Mouse (Mus musculus): ENCODE results near the gene Twf1. TPM values are rescaled to one million over a fixed set of nuclear protein-coding genes. Genes with fewer than 3 reads are reported as not detected.

The Twf1 gene
- 10 to 100 TPM; 37.3 to 39.8 TPM for total RNA-seq (2021)

GRCm38 (mm10) chr15:94589219-94590075 lies at the start of gene Twf1:
Gene Twf1, minus strand, starts transcription at chr15:94589889.
- peak; percentile 97 for DNase-seq (ENCODE audit: low spot score in 2 of 2)
- intact Hi-C loops (cut with DNase I) = no loop called here

GRCm38 (mm10) chr15:94639126-94639525 lies 49.4 kb upstream of the Twf1 start:
- DNase-seq (ENCODE audit: low spot score in 2 of 2) = no peak
- intact Hi-C loops (cut with DNase I) = no loop called here

DNA sequence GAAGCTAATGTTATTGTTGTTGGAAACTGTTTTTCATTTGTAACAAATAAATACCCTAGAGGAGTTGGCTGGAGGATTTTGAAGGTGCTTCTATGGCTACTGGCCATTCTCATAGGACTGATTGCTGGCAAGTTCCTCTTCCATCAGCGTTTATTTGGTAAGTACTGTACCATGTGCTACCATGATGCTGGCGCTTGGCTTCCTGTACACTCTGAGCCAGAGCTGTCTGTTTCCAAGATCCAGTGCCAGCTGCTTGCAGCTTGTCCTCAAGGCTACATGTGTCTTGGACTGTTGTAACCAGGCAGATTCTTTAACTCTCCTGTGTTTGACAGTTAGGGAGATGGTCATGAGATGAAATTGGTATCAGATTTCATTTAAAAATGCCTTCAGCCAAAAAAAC lies 48.5 kb upstream of the Twf1 start:
- no peak for DNase-seq (ENCODE audit: low spot score in 2 of 2)
- intact Hi-C loops (cut with DNase I) = no loop called here

- no peak for DNase-seq (ENCODE audit: low spot score in 2 of 2)
- intact Hi-C loops (cut with DNase I) = no loop called here
These were observed 44.8 kb upstream of the Twf1 start for GRCm38 (mm10) chr15:94634524-94634923.

DNA sequence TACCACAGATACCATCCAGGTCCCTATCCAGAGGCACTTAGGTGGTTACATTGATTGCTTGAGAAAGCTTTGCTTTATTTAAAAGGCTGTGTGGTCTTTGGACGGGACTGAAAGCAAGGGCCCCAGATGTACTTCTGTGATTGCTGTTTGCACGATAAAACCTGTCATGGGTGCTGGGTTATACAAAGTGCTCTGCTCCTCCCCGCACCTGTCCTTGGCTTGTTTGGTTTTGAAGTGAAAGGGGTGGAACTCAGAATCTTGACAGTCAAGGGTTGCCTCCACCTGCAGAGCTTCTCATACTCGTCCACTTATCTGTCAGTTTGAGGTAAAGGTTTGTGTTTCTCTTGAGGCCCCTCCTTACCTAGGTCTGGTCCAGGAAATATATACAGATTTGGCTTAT lies 40.9 kb upstream of the Twf1 start:
- no peak for DNase-seq (ENCODE audit: low spot score in 2 of 2)
- intact Hi-C loops (cut with DNase I) = no loop called here

DNA sequence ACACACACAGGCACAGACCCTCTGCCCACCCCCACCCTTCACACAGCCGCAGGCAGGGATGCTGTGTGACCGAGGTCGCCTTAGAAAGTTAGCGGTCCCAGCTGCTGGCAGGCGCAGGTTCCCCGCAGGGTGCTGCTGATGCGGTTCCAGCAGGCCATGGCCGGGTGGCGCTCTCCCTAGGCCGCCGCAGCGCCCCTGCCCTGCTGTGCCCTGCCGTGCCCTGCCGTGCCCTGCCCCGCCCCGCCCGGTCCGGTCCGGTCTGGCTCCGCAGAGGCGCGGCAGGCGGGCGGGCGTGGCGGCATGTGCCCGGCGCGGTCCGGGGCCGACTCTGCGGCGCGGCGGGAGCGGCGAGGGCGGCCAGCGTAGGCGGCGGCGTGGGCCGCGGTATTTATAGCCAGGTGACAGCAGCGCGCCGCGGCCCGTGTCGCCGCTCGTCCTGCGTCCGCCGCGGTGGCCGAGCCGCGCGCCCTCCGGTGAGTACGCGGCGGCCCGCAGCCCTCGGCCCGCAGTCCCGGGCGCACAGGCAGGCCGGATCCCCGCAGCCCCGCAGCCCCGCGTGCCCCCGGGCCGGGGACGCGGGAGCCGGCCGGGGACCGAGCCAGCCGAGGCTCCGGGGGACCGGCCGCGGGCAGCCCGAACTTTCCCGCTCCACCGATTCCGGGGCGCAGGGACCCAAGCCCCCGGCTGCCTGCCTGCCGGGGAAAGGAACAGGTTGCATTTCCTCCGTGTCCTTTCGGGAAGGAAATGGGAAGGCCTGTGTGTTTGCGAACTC lies 39.3 kb upstream of the Twf1 start, which contains the start of gene Tmem117:
Gene Tmem117, plus strand, starts transcription at position 403 of the 772 bp plus-strand sequence.
- intact Hi-C loops (cut with DNase I) = no loop called here
- peak; percentile 22 to 62 for DNase-seq (ENCODE audit: low spot score in 2 of 2)

DNA sequence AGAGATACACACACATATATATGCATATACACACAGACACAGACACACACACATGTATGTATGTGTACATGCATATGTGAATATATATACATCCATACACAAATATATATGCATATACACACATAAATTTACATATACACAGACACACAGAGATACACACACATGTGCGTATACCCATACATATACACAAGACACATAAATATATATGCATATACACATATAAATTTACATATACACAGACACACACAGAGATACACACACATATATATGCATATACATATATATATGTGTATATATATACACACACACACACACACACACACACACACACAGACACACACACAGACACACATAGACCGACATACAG lies 38.8 kb upstream of the Twf1 start:
- DNase-seq (ENCODE audit: low spot score in 2 of 2) = no peak
- intact Hi-C loops (cut with DNase I) = no loop called here

- no peak for DNase-seq (ENCODE audit: low spot score in 2 of 2)
- intact Hi-C loops (cut with DNase I) = no loop called here
These were observed 31.2 kb upstream of the Twf1 start for GRCm38 (mm10) chr15:94620909-94621308.

DNA sequence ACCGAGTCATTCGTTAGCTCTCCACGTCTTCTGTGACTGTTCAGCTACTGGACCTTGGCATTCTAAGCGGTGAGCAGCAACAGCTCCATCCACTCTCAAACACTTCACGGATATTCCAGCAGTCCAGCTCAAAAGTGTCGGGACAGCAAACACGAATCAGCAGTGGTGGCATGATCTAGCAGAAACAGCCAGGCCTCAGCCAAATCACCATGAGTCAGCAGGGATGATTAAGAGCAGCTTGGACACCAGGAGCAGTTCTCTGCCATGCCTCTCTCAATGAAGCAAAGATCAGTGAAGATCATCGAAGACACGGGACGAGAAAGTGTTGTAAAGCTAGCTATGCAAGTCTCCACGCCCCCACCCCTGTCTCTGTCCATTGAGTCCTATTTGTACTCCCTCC lies 26.3 kb upstream of the Twf1 start:
- no peak for DNase-seq (ENCODE audit: low spot score in 2 of 2)
- intact Hi-C loops (cut with DNase I) = no loop called here

- intact Hi-C loops (cut with DNase I) = no loop called here
- DNase-seq (ENCODE audit: low spot score in 2 of 2) = peak; percentile 18 to 22
These were observed 18.1 kb upstream of the Twf1 start for GRCm38 (mm10) chr15:94607768-94608167.

DNA sequence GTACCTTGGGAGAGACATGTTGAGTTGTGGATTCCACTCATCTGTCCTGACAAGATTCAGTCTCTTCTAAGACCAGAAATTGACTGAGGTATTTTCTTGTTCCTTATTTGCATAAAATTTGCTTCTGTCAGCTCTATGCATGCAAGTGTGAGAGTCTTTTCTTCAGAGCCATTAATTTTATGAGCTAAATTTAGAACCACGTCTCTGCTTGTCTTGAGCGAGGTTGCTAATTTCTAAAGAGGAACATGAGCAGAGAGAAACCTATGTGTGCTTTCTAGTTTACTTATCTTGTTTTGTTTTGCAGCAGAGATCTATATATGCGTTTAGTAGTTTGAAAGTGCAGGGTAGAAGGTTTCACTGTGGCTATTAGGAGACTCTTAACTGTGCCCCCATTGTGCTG lies 12.8 kb upstream of the Twf1 start:
- DNase-seq (ENCODE audit: low spot score in 2 of 2) = no peak
- intact Hi-C loops (cut with DNase I) = loop anchor here (5.0 kb wide), 1 partner anchor 45 kb away; no protein-coding TSS in a partner anchor

DNA sequence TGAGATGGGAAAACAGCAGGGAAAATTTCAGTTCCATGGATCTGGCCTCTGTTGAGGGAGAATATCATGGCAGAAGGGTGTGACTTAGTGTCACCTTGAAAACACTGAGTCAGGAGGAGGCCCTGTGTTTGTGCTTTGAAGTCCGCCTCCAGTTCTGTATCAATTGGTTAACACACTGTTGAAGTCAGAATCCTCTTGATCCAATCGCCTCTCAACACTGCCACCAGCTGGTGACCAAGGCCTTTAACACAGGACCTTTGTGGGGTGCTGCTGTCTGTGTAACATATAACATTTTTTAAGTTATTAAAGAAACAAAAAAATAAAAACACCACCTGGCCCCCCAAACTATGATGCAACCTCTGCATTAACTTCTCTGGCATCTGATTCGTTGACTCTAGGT lies 11.7 kb upstream of the Twf1 start:
- intact Hi-C loops (cut with DNase I) = loop anchor here (5.0 kb wide), 1 partner anchor 44 kb away; no protein-coding TSS in a partner anchor
- no peak for DNase-seq (ENCODE audit: low spot score in 2 of 2)

- no peak for DNase-seq (ENCODE audit: low spot score in 2 of 2)
- intact Hi-C loops (cut with DNase I) = loop anchor here (5.0 kb wide), 1 partner anchor 43 kb away; no protein-coding TSS in a partner anchor
These were observed 10.5 kb upstream of the Twf1 start for GRCm38 (mm10) chr15:94600145-94600707.

DNA sequence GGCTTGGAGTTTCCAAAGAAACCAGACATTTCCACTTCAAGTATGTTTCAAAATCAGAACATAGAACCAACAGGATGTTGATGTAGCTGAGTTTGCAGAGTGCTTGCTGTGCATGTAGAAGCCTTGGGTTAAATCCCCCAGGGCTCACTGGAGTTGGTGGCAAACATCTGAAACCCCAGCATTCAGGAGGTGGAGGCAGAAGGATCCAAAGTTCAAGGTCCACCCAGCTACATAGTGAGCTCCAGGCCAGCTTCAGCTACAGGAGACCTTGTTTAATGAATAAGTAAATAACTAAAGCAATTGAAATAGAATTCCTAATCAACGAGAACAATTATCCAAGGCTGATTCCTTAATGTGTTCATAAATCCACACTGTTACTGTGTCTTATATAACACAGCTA lies 3.9 kb upstream of the Twf1 start:
- DNase-seq (ENCODE audit: low spot score in 2 of 2) = no peak
- intact Hi-C loops (cut with DNase I) = no loop called here

DNA sequence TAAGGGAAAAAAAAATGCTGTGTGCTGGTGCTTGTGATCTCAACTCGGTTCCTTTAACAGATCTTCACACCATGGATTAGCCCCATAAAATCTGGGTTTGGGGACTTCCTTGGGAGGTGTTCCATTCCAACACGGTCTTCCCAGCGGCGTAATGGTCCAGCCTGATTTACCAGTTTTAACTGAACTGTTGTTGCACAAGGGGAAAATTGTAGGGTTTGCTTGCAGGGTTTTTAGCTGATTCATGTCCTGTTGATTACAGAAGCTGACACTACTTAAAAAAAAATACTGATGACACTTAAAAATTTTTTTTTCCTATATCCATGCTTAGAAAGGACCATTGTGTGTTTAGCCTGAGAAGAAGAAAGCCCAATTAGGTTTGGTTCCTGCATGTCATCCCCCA lies 1.7 kb upstream of the Twf1 start:
- intact Hi-C loops (cut with DNase I) = no loop called here
- DNase-seq (ENCODE audit: low spot score in 2 of 2) = no peak

- intact Hi-C loops (cut with DNase I) = no loop called here
- DNase-seq (ENCODE audit: low spot score in 2 of 2) = no peak
These were observed 394 bp upstream of the Twf1 start for GRCm38 (mm10) chr15:94590083-94590482.

GRCm38 (mm10) chr15:94587826-94588715 lies 1.6 kb downstream of the Twf1 start:
- DNase-seq (ENCODE audit: low spot score in 2 of 2) = no peak
- intact Hi-C loops (cut with DNase I) = no loop called here

DNA sequence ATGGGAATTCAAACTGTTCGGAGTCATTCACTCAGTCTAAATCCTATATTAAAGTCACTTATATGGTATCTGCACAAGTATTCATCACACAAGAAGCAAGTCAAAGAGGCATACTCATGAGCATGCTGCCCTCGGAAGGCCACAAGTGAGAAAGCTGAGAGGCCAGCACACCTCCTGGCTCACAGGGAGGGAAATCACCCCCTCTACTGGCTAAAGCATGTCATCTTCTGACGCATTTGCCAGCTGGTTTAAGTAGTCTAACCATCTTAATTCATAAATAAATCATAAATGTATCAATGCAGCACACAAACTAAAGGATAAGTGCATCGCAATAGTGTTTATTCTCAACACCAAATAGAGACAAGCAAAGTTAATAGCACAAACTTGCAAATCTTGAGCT lies 5.0 kb downstream of the Twf1 start:
- no peak for DNase-seq (ENCODE audit: low spot score in 2 of 2)
- intact Hi-C loops (cut with DNase I) = no loop called here

DNA sequence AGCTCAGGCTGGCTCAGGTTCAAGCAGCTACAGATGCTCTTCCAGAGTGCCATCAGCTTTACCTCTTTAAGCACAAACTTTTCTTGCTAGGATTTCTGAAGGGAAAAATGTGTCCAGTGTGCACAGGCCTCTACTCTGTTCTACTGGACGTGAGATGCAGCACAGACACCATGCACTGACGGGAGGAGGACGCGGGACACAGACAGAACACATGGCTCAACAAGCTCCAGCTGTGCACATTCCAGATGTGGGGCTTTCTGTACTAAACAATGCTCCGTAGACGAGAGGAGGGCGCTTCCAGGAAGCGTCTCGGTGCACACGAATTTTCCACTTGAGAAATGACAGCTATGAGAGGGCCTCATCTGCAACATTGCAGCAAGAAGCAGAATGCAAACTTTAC lies 6.5 kb downstream of the Twf1 start:
- intact Hi-C loops (cut with DNase I) = no loop called here
- no peak for DNase-seq (ENCODE audit: low spot score in 2 of 2)
